Mouse (Mus musculus): ENCODE results near the gene Prkx. TPM values are rescaled to one million over a fixed set of nuclear protein-coding genes. Genes with fewer than 3 reads are reported as not detected.

The Prkx gene
- total RNA-seq (2014; fragmentation: Nextera tagmentation) (6.4 and 9.7 TPM in 2 replicates), total RNA-seq (2017) (3.9 and 8.0 TPM in 2 replicates)

DNA sequence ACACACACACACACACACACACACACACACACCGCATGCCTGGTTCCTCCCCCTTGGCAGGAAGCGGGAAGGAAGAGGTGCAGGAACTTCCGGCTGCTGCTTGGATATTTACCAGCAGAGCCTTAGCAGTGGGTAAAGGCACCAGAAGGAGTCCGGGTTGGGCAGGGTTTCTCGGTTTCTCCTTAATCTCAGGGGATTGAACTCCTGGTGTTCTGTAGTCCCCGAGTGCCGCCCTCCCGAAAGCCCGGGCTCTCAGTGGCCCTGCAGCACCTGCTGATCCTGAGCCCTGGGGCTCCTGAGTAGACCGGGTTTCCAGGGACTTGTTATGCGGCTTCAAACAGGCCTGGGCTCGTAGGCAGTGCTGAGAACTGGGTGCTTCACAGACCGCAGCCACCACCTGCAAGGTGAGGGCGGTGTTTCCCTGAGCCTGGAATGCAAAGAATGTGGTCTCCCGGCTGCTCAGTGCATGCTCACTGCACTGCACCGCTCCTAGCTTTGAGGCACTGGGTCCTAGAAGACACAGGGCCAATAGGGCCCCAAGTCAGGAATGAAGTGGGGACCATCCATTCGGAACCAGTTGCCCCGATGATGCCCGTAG lies at the start of gene Prkx:
Prkx (minus strand) TSS at position 41 of the 598 bp plus-strand sequence.
- peak; percentile 73 for ATAC-seq (replicated peaks; ENCODE audit: low FRiP score, low TSS enrichment, poor library complexity, severe bottlenecking)

- ATAC-seq (replicated peaks; ENCODE audit: low FRiP score, low TSS enrichment, poor library complexity, severe bottlenecking): 0 out of 2 replicates have a peak, but pooled peaks have one; percentile 24
Measured at GRCm38 (mm10) chrX:77812031-77812430, 16.0 kb upstream of the Prkx start.

GRCm38 (mm10) chrX:77810608-77811206 lies 14.6 kb upstream of the Prkx start:
- ATAC-seq (replicated peaks; ENCODE audit: low FRiP score, low TSS enrichment, poor library complexity, severe bottlenecking): peak; percentile 93

DNA sequence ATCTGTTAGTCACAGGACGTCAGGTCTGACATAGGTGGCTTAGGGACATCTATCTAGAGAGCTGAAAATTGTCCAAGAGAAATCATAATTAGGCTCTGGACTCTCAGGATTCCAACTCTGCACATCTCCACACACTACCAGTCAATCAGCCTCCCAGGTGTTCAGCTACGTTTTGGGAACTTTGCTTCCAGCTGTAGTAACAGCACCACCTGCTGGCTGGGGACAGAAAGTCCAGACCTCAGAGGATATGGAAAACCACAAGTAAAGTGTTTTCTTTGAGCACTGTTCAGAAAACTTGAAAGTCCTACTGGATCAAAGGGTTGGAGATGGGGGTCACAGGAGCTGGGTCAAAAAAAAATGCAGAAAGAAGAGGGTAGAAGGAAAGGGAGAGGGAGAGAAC lies 12.5 kb upstream of the Prkx start:
- peak; percentile 69; the same call in 1 of the 2 replicates for ATAC-seq (replicated peaks; ENCODE audit: low FRiP score, low TSS enrichment, poor library complexity, severe bottlenecking)

DNA sequence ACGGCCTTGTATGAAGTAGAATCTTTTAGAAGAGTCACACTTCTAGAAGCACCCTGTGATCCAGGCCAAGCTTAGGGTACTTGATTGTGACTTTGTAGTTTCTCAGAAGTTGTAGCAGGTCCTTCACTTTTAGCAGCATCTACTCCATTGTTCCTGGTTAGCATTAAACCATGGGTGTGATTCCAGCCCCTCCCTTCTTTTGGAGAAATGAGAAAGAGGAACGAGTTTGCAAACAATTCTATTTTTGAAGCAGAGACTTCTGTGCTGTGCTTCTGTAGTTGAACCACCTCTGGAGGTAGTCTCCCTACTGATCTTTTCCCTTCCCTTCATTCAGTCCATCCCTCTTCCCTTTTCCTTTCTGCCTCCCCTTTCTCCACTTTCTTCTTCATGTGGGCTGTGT lies 6.2 kb upstream of the Prkx start:
- no peak for ATAC-seq (replicated peaks; ENCODE audit: low FRiP score, low TSS enrichment, poor library complexity, severe bottlenecking)

DNA sequence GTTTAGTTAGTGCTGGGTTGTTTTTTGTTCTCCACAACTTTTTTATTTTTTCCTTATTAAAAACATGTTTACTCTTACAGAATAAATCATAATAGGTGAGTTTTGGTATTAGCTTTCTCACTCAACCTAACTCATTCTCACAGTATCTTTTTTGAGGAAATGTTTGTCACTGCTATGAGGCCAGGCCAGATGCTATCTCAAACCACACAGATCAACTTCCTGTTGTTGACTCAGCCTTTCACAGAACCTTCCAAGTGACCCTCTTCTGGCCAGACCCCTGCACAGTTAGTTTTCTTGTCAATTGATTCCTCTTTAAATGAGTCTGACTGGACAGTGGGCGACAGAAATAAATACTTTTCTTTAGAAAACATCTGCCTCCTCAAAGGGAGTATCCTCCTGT lies 5.5 kb upstream of the Prkx start:
- no peak for ATAC-seq (replicated peaks; ENCODE audit: low FRiP score, low TSS enrichment, poor library complexity, severe bottlenecking)

DNA sequence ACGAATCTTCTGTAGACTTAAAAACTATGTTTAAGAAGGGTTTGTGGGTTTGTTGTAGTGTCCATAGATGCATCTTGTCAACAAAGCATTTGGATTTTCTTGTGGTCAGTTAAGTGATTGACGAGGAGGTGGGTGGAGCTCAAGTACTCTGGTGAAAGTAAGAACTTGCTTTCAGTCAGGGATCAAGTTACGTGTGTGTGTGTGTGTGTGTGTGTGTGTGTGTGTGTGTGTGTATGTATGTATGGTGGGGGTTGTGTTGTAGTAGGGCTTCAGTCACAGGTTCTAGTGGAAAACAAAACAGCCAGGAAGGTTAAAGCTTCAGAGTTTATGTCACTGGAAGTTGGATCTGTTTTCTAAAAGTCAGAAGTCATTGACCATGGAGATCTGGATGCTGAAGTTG lies 3.5 kb upstream of the Prkx start:
- no peak for ATAC-seq (replicated peaks; ENCODE audit: low FRiP score, low TSS enrichment, poor library complexity, severe bottlenecking)

DNA sequence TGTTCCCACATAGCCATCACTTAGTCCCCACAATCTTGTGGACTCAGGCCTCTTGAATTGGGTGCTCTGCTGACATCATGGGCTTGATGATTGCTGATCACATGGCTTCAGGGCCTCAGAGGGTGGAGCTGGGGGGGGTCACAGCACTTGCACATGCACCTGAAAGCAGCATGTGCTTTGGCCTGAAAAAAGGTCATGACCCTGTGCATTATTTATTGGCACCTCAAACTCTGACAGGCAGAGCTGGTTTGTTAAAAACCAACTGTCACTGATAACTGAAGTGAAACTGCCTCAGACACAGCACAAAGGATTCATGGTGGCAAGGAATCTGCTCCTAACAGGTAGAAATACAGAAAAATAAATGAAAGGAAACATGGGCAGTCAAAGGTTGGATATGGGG lies 1.7 kb upstream of the Prkx start:
- ATAC-seq (replicated peaks; ENCODE audit: low FRiP score, low TSS enrichment, poor library complexity, severe bottlenecking): no peak

DNA sequence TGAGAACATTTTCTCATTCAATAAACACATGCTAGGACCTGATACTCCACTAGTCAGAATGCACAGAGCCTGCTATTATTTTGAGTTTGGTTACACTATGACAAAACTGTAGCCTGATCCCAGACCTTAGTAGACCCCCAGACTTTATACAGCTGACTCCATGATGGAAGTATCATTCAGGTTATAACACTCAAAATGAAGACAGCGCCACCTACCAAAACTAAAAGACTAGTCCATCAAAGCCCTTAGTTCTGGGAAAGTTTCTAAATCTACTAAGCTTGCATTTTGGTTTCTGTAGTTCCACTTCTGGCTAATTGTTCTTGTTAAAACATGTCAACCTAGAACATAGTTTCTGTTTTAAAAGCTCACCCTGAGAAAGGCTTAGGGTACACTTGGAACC lies 838 bp upstream of the Prkx start:
- ATAC-seq (replicated peaks; ENCODE audit: low FRiP score, low TSS enrichment, poor library complexity, severe bottlenecking): no peak

GRCm38 (mm10) chrX:77795858-77796174 lies 262 bp downstream of the Prkx start:
- ATAC-seq (replicated peaks; ENCODE audit: low FRiP score, low TSS enrichment, poor library complexity, severe bottlenecking): peak; percentile 97

GRCm38 (mm10) chrX:77794962-77795857 lies 868 bp downstream of the Prkx start:
- peak; percentile 46 for ATAC-seq (replicated peaks; ENCODE audit: low FRiP score, low TSS enrichment, poor library complexity, severe bottlenecking)

DNA sequence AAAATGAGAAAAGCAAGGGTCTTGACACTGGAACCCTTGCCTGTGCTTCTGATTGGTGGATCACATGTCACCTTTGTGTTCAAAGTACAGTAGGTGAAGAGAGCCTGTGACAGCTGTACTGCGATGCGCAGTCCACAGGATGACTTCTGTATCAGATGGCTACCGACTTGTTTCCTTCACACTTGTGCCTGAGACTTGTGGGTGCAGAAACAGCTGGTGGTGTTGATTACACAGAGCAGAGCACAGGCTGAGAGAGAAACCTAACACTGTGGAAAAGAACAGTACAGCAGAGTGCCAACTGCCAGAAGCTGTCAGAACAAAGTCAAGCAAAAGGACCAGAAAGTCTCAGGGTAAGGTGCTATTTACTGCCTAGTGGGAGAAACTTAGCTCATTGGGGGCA lies 7.4 kb downstream of the Prkx start:
- ATAC-seq (replicated peaks; ENCODE audit: low FRiP score, low TSS enrichment, poor library complexity, severe bottlenecking): peak; percentile 50; the same call in 1 of the 2 replicates

DNA sequence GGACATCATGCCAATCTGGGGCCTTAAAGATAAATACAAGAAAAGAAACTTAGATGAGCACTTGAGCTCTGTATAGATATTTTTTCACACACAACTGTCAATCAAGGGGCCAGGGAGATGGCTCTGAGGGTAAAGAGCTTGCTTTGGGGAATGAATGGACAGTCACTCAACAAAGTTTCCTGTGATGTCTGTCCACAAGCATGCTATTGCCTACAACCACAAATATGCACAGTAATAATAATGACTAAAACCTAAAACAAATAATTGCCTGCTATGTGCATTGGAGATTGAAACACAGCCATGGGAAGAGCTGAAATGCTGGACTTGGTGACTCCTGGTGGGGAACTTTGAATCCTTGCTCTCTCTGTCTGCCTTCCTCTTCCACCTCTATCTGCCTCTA lies 9.7 kb downstream of the Prkx start:
- no peak for ATAC-seq (replicated peaks; ENCODE audit: low FRiP score, low TSS enrichment, poor library complexity, severe bottlenecking)

DNA sequence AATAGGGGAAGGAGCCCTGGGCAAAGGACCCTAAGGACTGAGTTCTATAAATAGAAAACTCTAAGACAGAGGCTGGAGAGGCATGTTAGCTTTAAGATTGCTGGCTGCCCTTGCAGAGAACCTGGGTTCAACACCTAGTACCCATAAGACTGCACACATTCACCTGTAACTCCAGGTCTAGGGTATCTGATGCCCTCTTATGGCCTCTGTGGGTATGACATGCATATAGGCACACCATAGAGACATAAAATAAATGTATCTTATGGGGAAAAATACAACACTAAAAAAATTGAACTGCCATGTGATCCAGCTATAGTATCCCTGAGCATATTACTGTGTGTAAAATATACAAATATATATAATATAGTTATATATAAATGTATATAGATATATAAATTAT lies 18.3 kb downstream of the Prkx start:
- no peak for ATAC-seq (replicated peaks; ENCODE audit: low FRiP score, low TSS enrichment, poor library complexity, severe bottlenecking)

DNA sequence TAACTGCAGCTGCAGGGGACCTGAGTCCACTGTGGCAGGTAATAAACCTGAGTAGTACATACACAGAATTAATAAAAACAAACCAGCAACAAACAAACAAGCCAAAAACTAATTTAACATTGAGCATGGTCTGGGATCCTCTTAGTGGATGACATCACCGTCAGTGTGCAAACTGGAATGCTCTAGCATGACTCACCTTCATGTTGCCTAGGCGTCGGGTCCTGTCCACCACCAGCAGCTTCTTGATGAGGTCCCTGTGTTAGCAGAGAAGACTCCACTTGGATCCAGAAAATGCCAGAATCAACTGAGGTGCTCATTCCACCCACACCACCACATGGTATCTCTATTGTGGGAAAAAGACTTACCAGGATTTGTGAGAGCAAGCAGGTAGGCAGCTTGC lies 30.9 kb downstream of the Prkx start:
- no peak for ATAC-seq (replicated peaks; ENCODE audit: low FRiP score, low TSS enrichment, poor library complexity, severe bottlenecking)

GRCm38 (mm10) chrX:77744260-77744659 lies 51.8 kb downstream of the Prkx start:
- no peak for ATAC-seq (replicated peaks; ENCODE audit: low FRiP score, low TSS enrichment, poor library complexity, severe bottlenecking)

DNA sequence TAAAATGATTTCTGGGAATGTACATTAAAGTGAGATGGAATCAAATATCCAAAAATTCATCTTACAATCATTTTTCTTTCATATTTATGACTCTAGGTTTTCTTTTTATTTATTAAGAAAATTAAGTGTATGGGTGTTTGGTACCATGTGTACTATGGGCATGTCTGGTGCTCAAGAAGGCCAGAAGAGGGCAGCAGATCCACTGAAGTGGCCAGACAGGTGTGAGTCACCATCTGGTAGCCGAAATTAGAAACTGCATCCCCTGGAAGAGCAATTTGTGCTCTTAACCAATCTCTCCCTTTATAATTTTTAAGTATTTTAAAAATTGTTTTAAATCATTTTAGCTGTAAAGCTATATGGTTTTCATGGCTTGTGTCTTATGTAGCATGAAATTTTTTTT lies 54.7 kb downstream of the Prkx start:
- peak; percentile 74; the same call in 1 of the 2 replicates for ATAC-seq (replicated peaks; ENCODE audit: low FRiP score, low TSS enrichment, poor library complexity, severe bottlenecking)

GRCm38 (mm10) chrX:77733930-77734536 lies 62.0 kb downstream of the Prkx start:
- no peak for ATAC-seq (replicated peaks; ENCODE audit: low FRiP score, low TSS enrichment, poor library complexity, severe bottlenecking)

DNA sequence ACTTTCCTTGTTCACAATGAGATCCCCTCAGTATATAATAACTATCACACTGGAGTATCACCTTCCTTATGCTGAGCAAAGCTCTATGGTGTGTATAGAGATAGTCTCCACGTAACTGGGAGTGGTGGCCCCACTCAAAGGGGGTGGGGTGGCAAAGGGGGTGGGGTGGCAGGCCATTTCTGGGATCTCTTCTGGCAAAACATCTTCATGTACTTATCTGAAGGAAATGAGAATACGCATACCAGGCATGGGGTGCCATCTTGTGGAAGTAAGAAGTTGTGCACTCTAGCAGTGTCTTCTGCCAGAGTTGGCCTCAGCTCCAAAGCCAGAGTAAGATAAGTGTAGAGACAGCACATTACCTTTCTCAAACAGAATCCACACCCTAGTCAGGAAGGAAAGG lies 75.8 kb downstream of the Prkx start:
- peak; percentile 84 for ATAC-seq (replicated peaks; ENCODE audit: low FRiP score, low TSS enrichment, poor library complexity, severe bottlenecking)
